Mouse (Mus musculus): ENCODE measurements around the gene Brd1. TPM values are rescaled to one million over a fixed set of nuclear protein-coding genes. Genes with fewer than 3 reads are reported as not detected.

Brd1 gene
- polyA plus RNA-seq, 1 experiment from 2014 or later, result 10.5 TPM

DNA sequence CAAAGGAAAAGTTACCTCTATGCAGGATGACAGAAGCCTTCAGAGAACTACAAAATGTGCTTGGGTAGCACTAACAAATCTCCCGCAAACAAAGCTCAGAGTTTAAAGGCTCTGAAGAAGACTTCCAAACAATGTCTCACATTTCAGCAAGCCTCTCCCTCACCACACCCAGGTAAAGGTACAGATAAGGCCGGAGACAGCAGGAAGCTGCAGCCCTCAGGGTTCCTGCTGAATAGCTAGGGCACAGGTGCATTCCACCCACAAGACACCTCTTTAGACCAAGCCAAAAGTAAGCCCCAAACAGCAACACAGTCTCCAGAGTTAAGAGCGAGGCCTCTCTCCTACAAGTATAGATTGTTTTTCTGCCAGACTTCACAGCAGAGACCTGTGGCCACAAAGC lies 3.3 kb downstream of the Brd1 start:
- H3K4me3 ChIP-seq, result no peak overlapping the region
- H3K9me3 ChIP-seq (replicated peaks), result no peaks in the 10 kb centered on the region
- peaks cover 31% of the 10 kb centered on the region for H3K4me1 ChIP-seq (replicated peaks)
- peaks cover 33% of the 10 kb centered on the region for H3K36me3 ChIP-seq
- no peak for ATAC-seq (replicated peaks; ENCODE audit: insufficient number of reproducible peaks, insufficient read depth, low FRiP score, low read depth)
- no peak overlapping the region for H3K27ac ChIP-seq
- no peak overlapping the region for H3K4me2 ChIP-seq
- H3K9ac ChIP-seq, result no peak overlapping the region
- WGBS, result 59% methylated on average over 3 of the region's 3 CpGs
- H3K27me3 ChIP-seq, result no peaks in the 10 kb centered on the region

DNA sequence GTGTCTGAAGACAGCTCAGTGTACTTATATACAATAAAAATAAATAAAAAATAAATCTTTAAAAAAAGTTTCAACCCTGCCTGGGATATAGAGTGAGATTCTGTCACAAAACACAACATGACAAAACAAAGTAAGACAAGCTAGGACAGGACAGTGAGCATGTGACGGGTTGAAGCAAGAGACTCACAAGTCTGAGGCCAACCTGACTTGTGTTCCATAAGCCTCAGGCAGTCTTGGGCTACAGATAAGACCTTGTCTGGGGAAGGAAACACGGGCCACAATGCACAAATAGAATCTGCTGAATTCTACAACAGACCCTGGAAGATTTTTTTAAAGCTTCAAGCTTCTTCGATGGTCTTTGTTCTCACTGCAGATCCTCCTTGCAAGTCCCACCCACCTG lies 6.8 kb downstream of the Brd1 start:
- no peaks in the 10 kb centered on the region for H3K27me3 ChIP-seq
- no peak overlapping the region for H3K27ac ChIP-seq
- peaks cover 18% of the 10 kb centered on the region for H3K4me1 ChIP-seq (replicated peaks)
- no peak overlapping the region for H3K4me2 ChIP-seq
- H3K9ac ChIP-seq, result no peak overlapping the region
- no peaks in the 10 kb centered on the region for H3K9me3 ChIP-seq (replicated peaks)
- H3K4me3 ChIP-seq, result no peak overlapping the region
- H3K36me3 ChIP-seq, result peaks cover 53% of the 10 kb centered on the region
- ATAC-seq (replicated peaks; ENCODE audit: insufficient number of reproducible peaks, insufficient read depth, low FRiP score, low read depth), result no peak
- 68% methylated on average over 3 of the region's 3 CpGs for WGBS

DNA sequence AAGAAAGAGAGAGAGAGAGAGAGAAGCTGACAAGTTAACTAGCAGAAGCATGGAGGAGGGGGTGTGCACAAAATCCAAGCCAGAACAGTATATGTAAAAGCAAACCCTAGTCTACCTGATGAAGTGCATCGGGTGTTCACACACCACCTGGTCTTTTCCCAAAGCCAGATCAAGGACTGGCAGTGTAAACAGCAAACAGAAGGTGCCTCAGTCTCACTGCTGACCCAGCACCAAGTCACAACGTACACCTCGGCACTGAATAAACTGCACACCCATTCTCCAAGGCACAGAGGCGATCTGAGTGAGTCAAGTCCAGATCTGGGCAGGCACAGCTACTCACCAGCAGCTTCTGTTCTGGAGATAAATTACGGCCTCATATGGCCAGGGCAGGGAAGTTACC lies 9.0 kb downstream of the Brd1 start:
- 85% methylated on average over 5 of the region's 5 CpGs for WGBS
- Histone ChIP-seq H3K4me2 (no peak overlapping the region), H3K36me3 (peaks cover 62% of the 10 kb centered on the region)

DNA sequence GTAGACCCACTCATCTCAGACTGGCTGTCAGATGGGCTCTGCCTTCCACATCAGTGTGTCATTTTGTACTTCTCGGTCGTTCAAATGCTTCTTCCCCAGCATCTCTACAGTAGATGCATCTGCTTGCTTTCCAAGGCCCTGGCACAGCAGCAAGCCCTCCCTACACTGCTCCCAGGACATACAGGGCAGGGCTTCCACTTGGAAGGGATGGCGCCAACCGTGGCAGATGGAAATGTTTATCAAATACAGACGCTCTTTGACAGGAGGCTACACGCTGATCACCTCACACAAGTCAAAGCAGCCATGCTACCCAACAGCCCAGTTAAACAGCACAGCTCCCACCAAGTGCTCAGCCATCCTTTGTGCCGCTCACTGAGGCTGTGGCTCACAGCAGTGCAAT lies 9.7 kb downstream of the Brd1 start:
- Histone ChIP-seq H3K4me2 (no peak overlapping the region), H3K27me3 (no peaks in the 10 kb centered on the region), H3K9ac (no peak overlapping the region), H3K36me3 (peaks cover 55% of the 10 kb centered on the region), H3K27ac (no peak overlapping the region), H3K9me3 (replicated peaks) (no peaks in the 10 kb centered on the region), H3K4me3 (no peak overlapping the region), H3K4me1 (replicated peaks) (no peaks in the 10 kb centered on the region)
- WGBS, result 78% methylated on average over 7 of the region's 7 CpGs
- ATAC-seq (replicated peaks; ENCODE audit: insufficient number of reproducible peaks, insufficient read depth, low FRiP score, low read depth), result no peak

More for the DNA sequence above, 9.0 kb downstream of the Brd1 start:
- no peaks in the 10 kb centered on the region for H3K4me1 ChIP-seq (replicated peaks)
- no peaks in the 10 kb centered on the region for H3K27me3 ChIP-seq
- no peaks in the 10 kb centered on the region for H3K9me3 ChIP-seq (replicated peaks)
- no peak overlapping the region for H3K9ac ChIP-seq
- no peak overlapping the region for H3K4me3 ChIP-seq
- ATAC-seq (replicated peaks; ENCODE audit: insufficient number of reproducible peaks, insufficient read depth, low FRiP score, low read depth), result no peak
- H3K27ac ChIP-seq, result no peak overlapping the region

DNA sequence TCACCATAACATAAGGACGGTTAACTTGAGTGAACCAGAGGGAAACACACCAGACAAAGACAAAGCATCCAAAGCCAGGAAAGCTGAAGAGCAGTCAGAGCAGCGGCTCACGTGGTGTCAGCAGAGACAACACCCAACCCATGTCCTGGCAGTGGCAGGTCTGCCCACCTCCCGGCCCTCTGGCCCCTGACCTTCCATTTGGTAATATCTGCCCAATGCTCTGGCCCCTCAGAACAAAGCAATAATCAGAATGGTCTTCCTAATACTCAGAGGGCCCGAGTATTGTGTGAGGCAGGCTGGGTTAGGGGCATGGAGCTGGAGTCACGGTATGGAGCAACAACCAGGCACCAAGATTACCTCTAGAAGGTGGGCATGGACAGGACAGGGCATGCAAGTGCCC lies 10.8 kb downstream of the Brd1 start:
- peaks cover 45% of the 10 kb centered on the region for H3K36me3 ChIP-seq
- H3K9me3 ChIP-seq (replicated peaks), result no peaks in the 10 kb centered on the region
- WGBS, result 92% methylated on average over 6 of the region's 6 CpGs
- no peaks in the 10 kb centered on the region for H3K27me3 ChIP-seq
- no peak overlapping the region for H3K9ac ChIP-seq
- no peak for ATAC-seq (replicated peaks; ENCODE audit: insufficient number of reproducible peaks, insufficient read depth, low FRiP score, low read depth)
- no peaks in the 10 kb centered on the region for H3K4me1 ChIP-seq (replicated peaks)
- H3K4me2 ChIP-seq, result no peak overlapping the region
- H3K4me3 ChIP-seq, result no peak overlapping the region
- H3K27ac ChIP-seq, result no peak overlapping the region

DNA sequence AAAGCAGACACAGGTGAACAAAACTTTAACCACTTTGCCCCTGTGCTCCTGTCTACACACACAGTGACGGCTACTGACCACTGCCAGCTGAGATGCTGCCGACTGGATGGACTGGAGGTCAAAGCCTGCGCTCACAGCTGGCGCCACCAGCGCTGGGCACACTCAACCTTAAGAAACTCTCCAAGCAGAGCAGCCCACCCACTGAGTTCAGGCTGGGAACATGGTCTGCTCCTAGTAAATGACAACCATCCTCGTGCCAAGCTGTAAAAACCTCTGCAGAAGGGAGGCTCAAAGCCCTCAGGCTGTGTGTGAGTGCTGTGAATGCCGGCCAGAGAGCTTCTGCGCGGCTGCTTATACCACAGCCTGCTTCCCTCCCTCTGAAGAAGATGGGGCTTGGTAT lies 16.8 kb downstream of the Brd1 start:
- H3K4me3 ChIP-seq, result no peak overlapping the region
- H3K27me3 ChIP-seq, result no peaks in the 10 kb centered on the region
- H3K9ac ChIP-seq, result no peak overlapping the region
- H3K9me3 ChIP-seq (replicated peaks), result no peaks in the 10 kb centered on the region
- peaks cover 55% of the 10 kb centered on the region for H3K36me3 ChIP-seq
- peaks cover 5% of the 10 kb centered on the region; the same call in 1 of the 2 replicates for H3K4me1 ChIP-seq (replicated peaks)
- H3K4me2 ChIP-seq, result no peak overlapping the region
- no peak overlapping the region for H3K27ac ChIP-seq
- WGBS, result 82% methylated on average over 9 of the region's 9 CpGs
- ATAC-seq (replicated peaks; ENCODE audit: insufficient number of reproducible peaks, insufficient read depth, low FRiP score, low read depth), result no peak

DNA sequence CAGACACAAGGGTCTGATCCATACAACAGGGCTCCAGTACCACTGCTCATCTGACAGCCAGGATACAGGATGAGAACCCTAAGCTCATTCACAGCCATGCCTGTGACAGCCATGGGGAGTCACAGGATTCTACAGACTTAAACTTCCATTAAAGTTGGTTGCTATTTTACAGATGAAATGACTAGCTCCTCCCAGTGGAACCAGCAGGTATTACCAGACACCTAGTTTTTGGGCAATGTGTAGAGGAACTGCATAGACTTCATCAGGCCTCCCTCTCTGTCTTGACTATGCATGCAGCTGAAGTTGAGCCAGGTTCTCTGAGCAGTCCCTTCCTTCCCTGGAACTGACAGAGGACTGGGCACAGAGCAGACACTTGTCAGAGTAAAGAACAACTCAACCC lies 17.7 kb downstream of the Brd1 start:
- no peak overlapping the region for H3K9ac ChIP-seq
- H3K4me1 ChIP-seq (replicated peaks), result peaks cover 5% of the 10 kb centered on the region; the same call in 1 of the 2 replicates
- peaks cover 58% of the 10 kb centered on the region for H3K36me3 ChIP-seq
- H3K4me2 ChIP-seq, result no peak overlapping the region
- H3K27ac ChIP-seq, result no peak overlapping the region
- H3K9me3 ChIP-seq (replicated peaks), result no peaks in the 10 kb centered on the region
- no peak overlapping the region for H3K4me3 ChIP-seq
- no peaks in the 10 kb centered on the region for H3K27me3 ChIP-seq
- ATAC-seq (replicated peaks; ENCODE audit: insufficient number of reproducible peaks, insufficient read depth, low FRiP score, low read depth), result no peak

DNA sequence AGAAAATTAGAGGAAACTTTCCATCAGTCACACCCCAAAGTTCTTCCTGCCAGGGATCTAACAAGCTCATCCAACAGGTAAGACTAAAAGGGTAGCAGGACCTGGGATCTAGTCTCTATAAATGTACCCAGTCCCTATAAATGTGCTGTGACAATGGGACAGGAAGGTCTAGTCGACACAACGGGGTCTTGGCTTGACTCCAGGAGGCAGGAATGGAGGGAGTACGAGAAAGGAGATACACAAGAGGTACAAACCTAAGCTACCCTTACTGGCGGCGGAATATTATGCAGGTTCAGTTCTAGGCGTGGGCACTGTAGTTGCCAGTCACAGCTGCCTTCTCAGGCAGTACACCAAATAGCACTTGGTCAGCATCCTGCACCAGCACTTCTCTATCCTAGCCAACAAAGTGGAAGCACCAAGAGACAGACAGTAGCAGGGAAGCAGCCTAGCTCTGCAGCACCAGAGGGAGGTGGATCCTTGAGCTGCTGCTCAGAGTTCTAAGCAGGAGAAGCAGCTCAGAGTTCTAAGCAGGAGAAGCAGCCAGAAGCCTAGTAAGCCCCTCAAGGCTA lies 19.9 kb downstream of the Brd1 start:
- ATAC-seq (replicated peaks; ENCODE audit: insufficient number of reproducible peaks, insufficient read depth, low FRiP score, low read depth), result no peak
- WGBS, result 58% methylated on average over 6 of the region's 6 CpGs

DNA sequence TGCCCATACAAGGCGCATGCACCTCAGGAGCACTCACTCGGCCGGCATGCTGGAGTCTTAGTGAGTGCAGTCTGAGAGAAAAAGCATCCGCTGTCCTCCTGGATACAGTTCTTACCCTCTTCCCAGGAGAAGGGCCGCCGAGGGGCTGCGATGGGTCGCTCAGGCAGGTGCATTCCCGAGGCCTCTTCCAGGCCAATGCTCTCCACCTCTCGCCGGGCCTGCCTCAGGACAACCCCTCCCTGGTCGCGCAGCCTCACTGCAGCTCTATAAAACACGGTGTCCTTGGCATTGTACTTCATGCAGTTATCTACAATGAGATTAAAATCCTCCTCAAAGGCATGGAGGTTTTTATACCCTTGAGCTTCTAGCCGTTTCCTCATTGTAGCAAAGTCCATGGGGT lies 21.5 kb downstream of the Brd1 start:
- Histone ChIP-seq H3K4me2 (no peak overlapping the region), H3K9me3 (replicated peaks) (no peaks in the 10 kb centered on the region), H3K9ac (no peak overlapping the region), H3K27ac (no peak overlapping the region), H3K4me3 (no peak overlapping the region), H3K36me3 (peaks cover 91% of the 10 kb centered on the region), H3K4me1 (replicated peaks) (peaks cover 5% of the 10 kb centered on the region; the same call in 1 of the 2 replicates), H3K27me3 (no peaks in the 10 kb centered on the region)
- no peak for ATAC-seq (replicated peaks; ENCODE audit: insufficient number of reproducible peaks, insufficient read depth, low FRiP score, low read depth)
- 91% methylated on average over 15 of the region's 15 CpGs for WGBS

More for the DNA sequence above, 19.9 kb downstream of the Brd1 start:
- H3K4me3 ChIP-seq, result no peak overlapping the region
- no peak overlapping the region for H3K4me2 ChIP-seq
- H3K9me3 ChIP-seq (replicated peaks), result no peaks in the 10 kb centered on the region
- no peak overlapping the region for H3K9ac ChIP-seq
- H3K36me3 ChIP-seq, result peaks cover 75% of the 10 kb centered on the region
- H3K27ac ChIP-seq, result no peak overlapping the region
- peaks cover 5% of the 10 kb centered on the region; the same call in 1 of the 2 replicates for H3K4me1 ChIP-seq (replicated peaks)
- H3K27me3 ChIP-seq, result no peaks in the 10 kb centered on the region

DNA sequence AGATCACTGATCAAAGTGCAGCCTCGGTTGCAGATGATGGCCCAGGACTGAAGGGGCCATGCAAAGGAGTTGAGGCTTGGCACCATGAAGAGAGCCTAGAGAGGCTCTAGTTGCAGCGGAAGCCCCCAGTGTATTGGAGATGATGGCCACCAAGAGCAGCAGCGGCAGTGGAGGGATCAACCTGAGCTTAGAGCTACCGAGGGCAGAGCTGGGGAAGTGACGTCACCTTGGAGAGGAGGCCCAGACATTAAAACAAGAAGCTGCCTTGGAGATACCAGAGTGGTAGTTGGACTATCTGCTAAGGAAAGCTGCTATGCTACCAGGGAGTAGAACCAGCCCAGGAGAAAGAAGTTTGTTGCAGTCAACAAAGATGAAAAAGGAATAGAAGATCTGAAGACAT lies 24.2 kb downstream of the Brd1 start:
- Histone ChIP-seq H3K9me3 (replicated peaks) (no peaks in the 10 kb centered on the region), H3K27ac (no peak overlapping the region), H3K4me3 (no peak overlapping the region), H3K27me3 (no peaks in the 10 kb centered on the region), H3K36me3 (peaks cover 92% of the 10 kb centered on the region), H3K4me2 (no peak overlapping the region), H3K9ac (no peak overlapping the region), H3K4me1 (replicated peaks) (peaks cover 5% of the 10 kb centered on the region; the same call in 1 of the 2 replicates)
- no peak for ATAC-seq (replicated peaks; ENCODE audit: insufficient number of reproducible peaks, insufficient read depth, low FRiP score, low read depth)
- WGBS, result 92% methylated on average over 5 of the region's 5 CpGs

DNA sequence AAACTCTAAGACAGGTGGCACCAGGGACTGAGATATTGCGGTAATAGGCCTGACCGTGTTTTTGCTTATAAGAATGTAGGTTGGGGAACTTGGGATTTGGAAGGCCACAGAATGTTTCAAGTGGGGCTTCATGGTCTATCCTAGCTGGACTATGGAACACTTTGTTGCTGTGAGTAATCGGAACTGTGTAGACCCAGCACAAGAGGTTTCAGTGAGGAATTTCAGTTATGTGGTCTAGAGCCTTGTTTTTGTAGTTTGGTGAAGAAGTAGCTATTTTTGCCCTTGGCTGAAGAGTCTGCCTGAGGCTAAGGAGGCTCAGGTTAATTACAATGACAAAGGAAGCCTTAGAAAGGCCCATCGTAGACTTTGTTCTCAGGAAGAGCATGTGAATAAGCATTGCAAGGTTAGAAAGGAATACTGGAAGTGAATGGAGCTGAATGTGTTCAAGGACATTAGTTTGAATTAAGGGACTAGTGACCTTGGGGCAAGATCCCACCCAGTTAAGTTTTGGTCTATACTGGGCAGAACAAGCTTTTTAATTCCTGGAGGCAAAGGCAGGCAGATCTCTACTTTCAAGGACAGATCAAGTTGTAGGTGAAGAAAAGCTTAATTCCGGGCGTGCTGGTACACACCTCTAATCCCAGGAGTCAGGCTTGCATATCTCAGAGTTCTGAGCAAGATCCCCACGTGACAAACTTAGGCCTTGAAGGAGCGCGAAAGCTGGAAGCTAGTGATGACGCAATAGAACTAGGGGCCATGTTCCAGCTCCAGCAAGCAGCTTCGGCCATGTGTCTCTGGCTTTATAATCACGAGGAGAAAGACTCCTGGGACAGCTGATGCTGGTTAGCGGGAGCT lies 25.1 kb downstream of the Brd1 start:
- ATAC-seq (replicated peaks; ENCODE audit: insufficient number of reproducible peaks, insufficient read depth, low FRiP score, low read depth), result no peak
- 85% methylated on average over 13 of the region's 13 CpGs for WGBS

DNA sequence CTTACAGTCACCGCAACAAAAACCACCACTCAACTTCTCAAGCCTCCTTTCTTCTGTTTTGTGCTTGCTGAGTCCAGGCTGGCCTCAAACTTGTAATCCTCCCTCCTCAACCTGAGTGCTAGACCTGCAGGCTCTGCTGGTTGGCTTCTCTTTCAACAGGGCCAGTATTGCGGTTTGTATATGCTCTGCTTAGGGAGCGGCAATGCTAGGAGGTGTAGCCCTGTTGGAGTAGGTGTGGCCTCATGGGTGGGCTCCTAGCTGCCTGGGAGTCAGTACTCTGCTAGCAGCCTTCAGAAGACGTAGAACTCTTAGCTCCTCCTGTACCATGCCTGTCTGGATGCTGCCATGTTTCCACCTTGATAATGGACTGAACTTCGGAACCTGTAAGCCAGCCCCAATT lies 25.8 kb downstream of the Brd1 start:
- H3K27ac ChIP-seq, result no peak overlapping the region
- H3K4me1 ChIP-seq (replicated peaks), result no peaks in the 10 kb centered on the region
- peaks cover 95% of the 10 kb centered on the region for H3K36me3 ChIP-seq
- H3K27me3 ChIP-seq, result no peaks in the 10 kb centered on the region
- 87% methylated on average over 5 of the region's 5 CpGs for WGBS
- no peak overlapping the region for H3K9ac ChIP-seq
- no peak overlapping the region for H3K4me2 ChIP-seq
- no peaks in the 10 kb centered on the region for H3K9me3 ChIP-seq (replicated peaks)
- H3K4me3 ChIP-seq, result no peak overlapping the region
- no peak for ATAC-seq (replicated peaks; ENCODE audit: insufficient number of reproducible peaks, insufficient read depth, low FRiP score, low read depth)

More for the DNA sequence above, 25.1 kb downstream of the Brd1 start:
- H3K27me3 ChIP-seq, result no peaks in the 10 kb centered on the region
- no peak overlapping the region for H3K4me3 ChIP-seq
- peaks cover 97% of the 10 kb centered on the region for H3K36me3 ChIP-seq
- H3K4me2 ChIP-seq, result no peak overlapping the region
- no peaks in the 10 kb centered on the region for H3K9me3 ChIP-seq (replicated peaks)
- H3K9ac ChIP-seq, result no peak overlapping the region
- H3K27ac ChIP-seq, result no peak overlapping the region
- no peaks in the 10 kb centered on the region for H3K4me1 ChIP-seq (replicated peaks)
